Comparison of ENCODE assay signal across 11 mouse cellular contexts in the genomic region with DNA sequence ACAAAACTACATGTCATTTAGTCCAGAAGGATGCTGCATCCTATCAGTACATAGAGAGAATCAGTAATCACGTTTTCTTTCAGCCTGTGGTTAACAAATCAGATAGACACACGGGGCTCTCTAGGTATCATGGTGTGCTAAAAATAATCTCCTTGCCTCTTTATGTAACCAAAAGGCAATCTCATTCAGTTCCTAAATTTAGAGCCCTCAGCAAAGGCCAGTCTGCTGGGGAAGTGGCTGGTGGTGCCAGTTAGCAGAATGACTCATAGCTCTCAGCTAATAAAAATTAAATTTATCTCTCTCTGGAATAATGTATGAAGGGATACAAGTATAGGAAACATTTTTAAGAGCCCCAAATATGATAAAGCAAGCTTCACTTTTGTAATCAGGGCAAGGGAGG.
DNase-seq lines count a peak whose midpoint lies in the region; ATAC-seq lines count a peak whose summit lies in the region.
"Had no signal": no experiment of that assay in that cellular context is flagged by ENCODE, and none has a peak within 500 bp of the region (broad histone marks: within the 10 kb centered on the region; RNA-seq: fewer than 3 reads in every experiment).

No protein-coding gene starts in this region.

- peak; percentile 22 for DNase-seq in gastrocnemius, adult 18-20 months (ENCODE audit: low spot score)
- DNase-seq in gastrocnemius, postnatal 25 days = no peak
- DNase-seq in layer of hippocampus, adult 8-10 months (ENCODE audit: low spot score in 2 of 2) = peak; percentile 2 to 3
- DNase-seq in layer of hippocampus, postnatal 25 days (ENCODE audit: extremely low spot score in 1 of 2, low spot score in 1 of 2) = no peak
- DNase-seq in cerebellum, postnatal 14 days = peak; percentile 21 to 39
- DNase-seq in telencephalon, adult 2 months (ENCODE audit: low read depth, low spot score) = peak; percentile 23
- DNase-seq: kidney, postnatal 10 days had no signal

- no peak for ATAC-seq in erythroid progenitor cell, adult 5-6 weeks (replicated peaks; ENCODE audit: low FRiP score, poor library complexity, severe bottlenecking)
- no peak for ATAC-seq in granulocyte monocyte progenitor cell, adult 5-6 weeks (replicated peaks; ENCODE audit: poor library complexity, severe bottlenecking)
- ATAC-seq: forebrain, embryonic 13.5 days; inflammation-experienced regulatory T-cells, adult 6 months had no signal

Comparison
In these comparisons a context has a peak if more than half of its experiments do, and no peak if none do; other contexts are left out.
1. DNase-seq: peak in gastrocnemius, adult 18-20 months (single experiment), layer of hippocampus, adult 8-10 months (2 of 2), cerebellum, postnatal 14 days (2 of 2) and telencephalon, adult 2 months (single experiment); none in gastrocnemius, postnatal 25 days (single experiment) and layer of hippocampus, postnatal 25 days (0 of 2).